Mouse (Mus musculus): ENCODE measurements at regions not wholly inside any gene's neighbourhood (a gene's known extent, or its start where the extent isn't known, plus 50 kb on each side); places are given as distances from the start of the nearest gene placed in this dataset.

DNA sequence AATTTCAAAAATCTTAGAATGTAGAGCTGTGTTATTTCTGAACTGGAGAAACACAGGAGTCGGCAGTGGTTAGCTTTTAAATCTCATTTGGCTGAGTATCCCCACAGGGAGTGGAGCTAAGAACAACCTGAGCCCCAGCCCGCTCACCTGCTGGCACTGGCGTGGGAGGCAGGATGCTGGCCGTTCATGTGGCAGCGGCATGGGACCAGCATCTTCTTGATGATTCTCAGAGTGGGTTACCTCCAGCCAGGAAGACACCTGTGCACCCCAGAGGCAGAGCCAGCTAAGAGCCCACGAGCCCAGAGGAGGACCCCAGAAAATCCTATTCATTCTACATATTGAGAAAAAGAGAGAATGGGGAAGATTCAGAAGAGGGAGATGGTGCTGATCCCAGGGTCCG is 181.7 kb downstream of the Vrk1 start:
- DNase-seq: peak; percentile 79

DNA sequence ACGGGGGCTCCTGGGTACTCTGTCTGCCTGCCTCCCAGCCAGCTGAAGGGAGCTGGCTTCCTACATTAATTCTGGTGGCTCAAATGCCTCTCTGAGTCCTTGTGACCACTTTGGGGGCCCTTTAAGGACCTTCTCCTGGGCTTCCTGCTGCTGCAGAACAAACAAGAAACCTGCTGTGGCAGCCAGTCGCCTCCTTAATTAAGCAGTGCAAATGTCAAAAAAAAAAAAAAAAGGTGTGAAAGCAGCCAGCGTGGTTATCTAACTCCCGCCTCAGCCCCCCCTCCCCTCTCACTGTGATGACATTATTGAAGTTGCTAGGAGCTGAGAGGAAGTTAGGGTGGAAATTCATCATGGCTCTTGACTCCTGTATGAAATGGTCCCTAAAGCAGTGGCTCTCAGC is 189.3 kb downstream of the Vrk1 start:
- no peak for DNase-seq

DNA sequence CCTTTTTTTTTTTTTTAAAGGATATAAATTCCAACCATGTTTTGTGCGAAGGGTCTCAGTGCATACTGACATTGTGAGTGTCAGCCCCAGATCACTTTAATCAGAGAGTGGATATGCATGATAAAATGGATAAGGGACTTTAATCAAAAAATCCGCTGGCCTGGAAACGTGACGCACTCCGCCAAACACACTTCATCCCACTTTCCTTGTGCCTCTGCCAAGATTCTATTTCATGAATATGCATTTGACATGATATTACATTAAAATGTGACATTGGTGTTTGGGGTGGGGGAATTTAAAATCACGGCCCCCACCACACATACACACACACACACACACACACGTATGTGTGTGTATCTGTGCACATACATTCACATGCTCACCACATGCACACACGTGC is 193.5 kb downstream of the Vrk1 start:
- DNase-seq: no peak

DNA sequence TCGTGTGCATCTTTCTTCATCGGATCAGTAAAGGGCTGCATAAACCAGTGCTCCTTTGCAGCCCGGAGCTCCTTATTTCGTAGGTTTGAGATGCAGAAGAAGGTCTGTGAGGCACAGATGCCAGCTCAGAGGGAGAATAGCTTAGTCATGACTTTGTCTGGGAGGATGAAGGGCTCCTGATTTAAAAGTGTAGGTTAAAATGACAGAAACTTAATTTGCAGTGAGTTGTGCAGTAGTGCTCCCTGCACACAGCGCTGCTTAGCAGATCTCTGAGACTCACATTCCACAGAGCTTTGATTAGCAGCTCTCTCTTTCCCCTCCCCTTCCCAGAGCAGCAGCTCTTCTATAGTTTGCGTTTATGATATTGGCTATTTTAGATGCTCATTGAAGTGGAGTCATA is 200.9 kb downstream of the Vrk1 start:
- DNase-seq: no peak

DNA sequence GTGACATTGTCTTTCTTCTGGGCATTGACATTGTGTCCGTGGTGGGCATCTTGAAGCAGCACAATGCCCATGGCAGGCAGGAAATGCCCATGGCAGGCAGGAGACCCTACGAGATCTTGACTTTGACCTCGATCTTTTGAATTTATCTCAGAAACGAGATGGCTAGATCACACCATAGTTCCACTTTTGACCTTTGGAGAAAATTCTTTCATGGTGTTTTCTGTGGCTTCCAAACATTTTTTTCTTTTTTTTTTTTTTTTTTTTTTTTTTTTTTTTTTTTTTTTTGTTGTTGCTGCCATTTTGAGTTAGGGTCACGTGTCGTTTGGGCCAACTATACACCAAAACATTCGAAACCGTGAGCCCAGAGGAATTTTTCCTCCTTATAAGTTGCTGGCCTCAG is 201.5 kb downstream of the Vrk1 start:
- no peak for DNase-seq

DNA sequence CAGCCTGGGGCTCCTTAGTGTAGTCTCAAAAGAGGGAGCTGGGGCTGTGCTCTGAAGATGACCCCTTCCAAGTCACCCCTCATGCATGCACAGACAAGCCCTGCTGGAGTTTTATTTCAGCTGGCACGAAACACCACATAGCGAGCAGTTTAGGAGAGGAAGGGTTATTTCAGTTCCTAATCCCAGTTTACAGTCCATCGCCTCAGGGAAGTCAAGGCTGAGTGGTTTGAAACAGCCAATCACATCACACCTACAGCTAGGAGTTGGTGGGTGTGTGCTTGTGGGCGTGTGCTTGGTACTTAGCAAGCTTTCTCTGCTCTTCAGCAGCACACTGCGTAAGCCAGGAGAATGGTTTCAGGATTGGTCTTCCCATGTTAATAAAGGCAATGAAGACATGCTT is 202.4 kb downstream of the Vrk1 start:
- no peak for DNase-seq

DNA sequence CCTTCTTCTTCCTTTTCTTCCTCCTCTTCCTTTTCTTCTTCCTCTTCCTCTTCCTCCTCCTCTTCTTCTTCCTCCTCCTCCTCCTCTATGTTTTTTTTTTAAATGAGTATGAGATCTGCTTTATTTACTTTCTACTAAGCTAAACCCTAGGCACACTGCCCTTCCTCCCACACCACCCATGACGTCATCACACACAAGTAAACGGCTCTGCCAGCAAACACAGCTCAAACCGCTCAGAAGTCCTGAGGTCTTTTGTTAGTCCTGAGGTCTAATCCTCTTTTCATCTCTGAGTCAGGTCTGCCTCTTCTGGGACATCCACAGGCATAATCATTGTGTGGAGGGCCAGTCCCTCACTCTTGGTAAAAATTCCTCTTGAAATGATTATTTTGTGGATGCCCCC is 210.0 kb downstream of the Vrk1 start:
- DNase-seq: no peak

DNA sequence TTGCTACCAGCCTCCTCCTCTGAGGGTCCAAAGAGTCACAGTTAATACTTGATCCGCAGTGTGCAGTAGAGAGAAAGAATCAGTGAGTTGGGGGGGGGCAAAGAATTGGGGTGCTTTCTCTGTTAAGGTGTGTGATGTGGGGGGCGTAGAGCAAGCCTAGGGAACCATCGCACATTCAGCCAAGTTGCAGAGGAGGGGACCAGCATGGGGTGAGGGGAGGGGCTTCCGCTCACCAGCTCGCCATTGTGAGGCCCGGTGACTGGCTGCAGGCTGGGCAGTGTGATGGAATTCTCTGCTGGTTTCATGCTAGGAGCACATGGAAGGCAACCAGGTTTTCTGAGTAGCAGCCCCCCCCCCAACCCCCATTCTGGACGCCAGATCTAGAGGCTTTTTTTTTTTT is 216.2 kb downstream of the Vrk1 start:
- no peak for DNase-seq

DNA sequence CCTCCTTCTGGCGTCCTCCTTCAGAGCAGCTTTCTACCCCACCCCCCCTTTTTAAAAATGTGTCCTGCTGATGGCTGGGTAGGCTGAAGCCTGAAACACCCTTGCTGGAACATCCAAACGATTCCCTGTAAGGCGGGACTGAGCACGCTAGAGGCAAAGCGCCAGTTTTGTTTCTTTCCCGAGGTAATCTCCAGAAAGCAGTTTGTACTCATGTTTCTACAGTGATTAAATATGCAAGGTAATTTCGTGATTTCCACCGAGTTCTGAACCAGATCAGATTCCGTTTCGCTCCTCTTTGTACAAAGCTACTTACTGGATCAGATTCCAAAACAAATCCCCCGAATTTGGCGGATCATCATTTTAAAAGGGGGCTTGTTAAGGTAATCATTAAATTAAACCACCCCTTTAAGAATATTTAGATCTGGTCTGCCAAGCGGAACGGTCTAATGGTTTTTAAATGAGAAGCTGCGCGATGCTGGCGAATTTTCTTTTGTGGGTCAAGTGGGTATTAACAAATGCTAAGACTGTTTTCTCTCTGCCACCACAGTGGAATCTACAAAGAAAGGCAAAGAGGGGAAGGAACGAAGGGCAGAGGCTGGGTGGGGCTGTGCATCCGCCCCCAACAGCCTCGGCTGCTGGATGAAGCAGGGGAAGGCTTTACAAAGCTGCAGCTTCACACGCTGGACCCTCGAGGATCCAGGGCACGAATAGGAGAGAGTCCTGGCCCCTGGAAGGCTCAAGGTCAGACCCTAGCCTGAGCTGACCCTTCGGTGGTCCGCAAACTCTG is 216.9 kb downstream of the Vrk1 start:
- DNase-seq: no peak

DNA sequence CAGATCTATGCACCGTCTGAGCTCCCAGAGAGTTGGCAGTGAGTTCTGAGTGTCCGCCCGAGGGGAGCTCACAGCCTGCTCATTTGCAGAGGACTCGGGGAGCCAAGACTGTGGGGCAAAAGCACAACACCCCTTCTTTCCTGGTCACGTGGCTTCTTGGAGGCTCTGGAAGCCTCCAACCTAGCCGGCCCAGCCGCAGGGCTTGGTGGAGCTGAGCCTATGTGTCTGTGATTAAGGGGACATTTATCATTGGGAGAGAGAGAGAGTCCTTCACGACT is 217.5 kb downstream of the Vrk1 start:
- DNase-seq: no peak

DNA sequence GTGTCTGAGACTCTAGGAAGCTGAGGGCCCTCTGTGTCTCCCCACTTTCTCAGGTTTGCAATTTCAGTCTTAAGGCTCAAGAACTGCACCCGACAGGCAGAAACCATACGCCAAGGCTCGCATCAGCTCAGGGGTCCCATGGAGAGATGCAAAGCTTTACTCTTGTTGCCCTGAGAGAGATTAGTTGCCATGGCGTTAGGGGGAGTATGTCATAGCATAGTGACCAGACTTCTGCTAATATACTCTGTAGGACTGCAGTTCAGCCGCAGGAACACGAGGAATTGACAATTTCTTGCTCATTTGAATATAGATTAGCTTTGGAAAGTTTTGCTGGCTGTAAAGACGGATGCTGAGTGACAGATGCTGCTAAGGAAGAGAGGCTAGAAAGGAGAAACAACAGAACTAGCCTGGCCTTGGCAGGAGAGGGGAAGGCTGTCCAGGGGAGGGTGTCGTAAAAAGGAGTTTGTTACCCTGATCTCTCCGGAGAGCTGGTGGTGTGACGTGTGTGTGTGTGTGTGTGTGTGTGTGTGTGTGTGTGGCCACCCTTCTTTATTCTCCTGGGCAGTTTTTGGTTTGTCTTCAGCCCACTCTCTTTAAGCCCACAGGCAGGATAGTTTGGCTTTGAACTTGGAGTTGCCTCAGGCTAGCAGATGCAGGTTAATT is 235.3 kb downstream of the Vrk1 start:
- DNase-seq: no peak

DNA sequence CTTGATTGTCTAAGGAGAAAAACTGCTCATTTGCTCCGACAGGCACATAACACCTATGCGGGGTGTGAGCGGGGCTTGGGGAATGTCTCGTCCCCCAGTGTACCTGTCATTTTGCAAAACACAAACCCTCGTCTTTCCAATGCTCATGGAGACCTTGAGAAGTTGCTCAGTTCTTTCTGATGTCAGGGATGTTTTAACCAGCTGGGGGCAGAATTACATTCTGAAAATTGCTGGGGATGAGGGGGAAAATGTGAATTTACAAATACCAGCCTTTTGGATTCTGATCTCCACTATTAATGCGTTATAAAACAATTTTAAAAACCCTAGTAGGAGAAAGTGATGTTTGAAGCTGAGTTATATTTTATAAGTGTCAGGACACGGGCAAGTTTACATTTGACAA is 263.6 kb downstream of the Vrk1 start:
- no peak for DNase-seq

DNA sequence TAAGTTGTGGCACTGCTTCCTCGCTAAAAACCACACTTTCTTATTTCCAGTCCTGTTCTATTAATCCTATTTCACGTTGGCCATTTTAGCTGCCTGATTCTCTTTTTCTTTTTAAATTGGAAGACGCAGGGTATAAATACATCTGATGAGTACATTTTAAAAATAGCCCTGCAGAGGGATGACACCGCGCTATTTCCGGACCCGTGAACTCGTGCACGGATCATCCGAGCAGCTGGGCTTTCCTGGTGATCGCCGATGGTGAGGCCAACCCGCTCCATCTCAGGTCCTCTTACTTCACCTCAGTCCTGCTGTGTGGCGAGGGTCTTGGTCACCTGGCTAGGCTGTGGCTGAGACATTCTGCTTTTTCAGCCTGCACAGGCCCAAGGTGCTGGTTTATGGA is 267.9 kb downstream of the Vrk1 start:
- no peak for DNase-seq

DNA sequence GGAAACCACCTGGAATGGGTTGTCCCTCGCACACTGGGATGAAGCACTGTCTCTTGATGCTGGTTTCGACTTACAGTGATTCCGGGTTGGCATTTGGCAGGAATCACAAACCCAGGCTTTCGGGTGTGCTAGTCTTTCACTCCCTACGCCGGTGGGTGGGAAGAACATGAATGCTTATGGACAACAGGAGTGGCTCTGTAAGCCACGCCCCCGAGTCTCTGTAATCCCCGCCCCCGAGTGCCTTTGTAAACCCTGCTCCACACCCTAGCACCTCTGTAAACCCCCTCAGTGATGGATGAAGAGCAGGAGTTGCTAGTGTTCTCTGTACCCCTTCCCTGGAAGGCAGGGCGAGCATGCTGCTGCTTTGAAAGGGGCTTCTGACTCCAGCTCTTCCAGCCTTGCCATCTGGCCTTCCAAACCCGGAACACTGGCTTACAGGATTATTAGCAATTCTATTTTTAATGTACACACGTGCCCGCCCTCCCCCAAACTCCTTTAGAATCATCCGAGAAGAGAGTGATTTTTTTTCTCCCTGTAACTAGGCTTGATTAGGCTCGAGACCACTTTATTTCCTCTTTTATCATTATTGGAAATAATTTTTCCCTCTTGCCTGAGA is 272.6 kb downstream of the Vrk1 start:
- DNase-seq: no peak

DNA sequence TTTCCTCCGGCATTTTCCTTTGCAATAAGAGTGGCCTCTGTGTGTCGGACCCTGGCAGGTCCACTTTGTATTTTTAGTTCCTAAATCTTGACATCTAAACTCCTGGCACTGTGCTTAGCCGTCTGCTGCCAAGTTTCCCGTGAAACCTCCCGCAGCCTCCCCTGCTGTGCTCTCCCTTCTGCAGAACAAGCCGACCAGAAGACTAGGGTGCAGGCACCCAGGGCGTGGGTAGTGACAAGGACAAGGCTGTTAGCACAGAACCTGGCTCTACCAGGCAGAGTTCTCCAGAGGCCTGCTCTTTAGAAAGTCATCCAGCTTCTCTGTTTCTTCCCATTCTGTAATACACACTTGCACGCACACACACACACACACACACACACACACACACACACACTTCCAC is 274.8 kb downstream of the Vrk1 start:
- no peak for DNase-seq

DNA sequence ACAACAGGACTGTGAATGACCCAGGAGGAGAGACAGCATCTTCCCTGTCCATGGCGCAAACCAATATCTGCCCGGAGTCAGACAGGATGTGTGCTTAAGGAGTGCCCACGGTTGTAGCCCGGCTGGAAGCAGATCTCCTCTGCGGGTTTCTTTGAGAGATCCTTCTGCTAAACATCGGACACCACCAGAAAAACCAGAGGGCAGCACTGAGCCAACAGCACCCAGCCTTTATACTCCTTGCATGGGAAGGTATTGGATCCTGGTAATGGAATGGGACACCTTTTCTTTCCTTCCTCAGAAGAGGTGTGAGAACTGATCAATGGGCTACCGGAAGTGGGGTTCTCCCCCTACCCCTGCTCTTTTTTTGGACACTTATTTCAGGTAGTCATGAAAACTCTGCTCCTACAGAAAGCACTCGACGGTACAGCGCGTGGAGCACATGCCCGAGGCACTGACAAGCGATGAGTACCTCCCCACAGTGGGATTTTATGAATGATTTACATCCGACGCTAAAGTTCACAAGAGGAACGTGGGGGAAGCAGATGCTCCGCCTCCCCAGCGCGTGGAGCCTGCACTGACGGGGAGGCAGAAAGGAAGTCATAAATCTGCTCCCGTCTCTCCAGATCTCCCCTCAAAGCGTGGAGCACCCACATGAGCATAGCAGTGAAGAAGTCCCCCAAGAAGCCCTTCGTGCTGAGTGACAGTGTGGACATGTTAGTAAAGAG is 278.9 kb downstream of the Vrk1 start:
- no peak for DNase-seq

DNA sequence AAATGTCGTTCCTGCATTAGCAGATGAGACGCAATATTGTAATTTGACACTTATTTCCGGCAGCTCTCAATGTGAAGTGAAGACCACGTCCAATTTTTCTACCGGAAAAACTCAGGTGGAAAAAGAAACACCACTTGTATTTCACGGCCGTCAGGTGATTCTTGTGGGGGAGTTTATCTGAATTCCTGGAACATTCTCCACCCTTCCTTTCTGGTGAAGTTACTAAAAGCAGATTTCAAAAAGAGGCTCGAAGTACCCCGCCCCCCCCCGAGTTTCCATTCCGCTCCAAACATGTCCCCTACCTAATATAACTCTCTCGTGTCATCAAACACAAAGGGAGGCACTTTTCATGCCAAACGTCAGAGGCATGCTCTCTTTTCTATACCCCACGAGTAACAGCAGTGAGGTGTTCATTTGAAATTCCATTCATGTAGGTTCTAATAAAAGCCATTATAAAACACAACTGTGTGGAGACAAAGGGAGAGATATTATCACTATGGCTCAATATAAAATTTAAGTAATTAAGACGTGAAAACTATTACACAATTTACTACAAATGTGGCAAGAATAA is 281.5 kb downstream of the Vrk1 start:
- DNase-seq: no peak

DNA sequence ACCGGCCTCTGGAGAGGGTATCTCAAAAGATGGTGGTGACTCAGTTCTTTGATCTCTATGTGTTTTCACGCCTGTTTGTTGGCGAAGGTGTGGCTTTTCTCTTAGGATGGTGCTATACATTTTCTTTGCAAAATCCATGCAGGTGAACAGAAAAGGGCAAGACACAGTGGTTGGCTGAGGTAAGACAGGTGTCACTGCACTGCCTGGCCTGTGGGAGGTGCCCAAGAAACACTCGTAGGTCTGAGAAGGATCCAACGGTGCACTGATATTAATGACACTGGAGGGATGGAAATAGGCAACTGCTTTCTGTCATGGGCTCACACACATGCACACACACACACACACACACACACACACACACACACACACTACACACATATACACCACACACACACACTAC is 283.1 kb downstream of the Vrk1 start:
- no peak for DNase-seq

DNA sequence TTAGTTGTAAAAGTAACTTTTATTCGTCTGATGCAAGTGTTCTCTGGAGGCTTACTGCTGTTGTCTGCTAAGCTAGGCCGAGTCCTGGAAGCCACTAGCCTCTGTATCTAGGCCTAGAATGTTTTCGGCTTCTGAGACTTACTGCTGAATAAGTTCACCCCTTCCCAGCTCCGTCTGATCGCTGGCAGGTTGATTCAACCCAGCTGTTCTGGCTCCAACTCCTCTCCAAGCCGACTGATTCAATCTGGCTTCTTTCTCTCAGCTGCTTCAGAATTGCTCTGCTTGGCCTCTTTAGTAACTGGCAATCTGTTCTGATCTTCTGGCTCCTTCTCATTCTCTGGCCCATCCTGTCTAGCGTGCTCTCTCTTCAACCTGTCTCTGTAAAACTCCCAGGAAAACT is 285.6 kb downstream of the Vrk1 start:
- no peak for DNase-seq

DNA sequence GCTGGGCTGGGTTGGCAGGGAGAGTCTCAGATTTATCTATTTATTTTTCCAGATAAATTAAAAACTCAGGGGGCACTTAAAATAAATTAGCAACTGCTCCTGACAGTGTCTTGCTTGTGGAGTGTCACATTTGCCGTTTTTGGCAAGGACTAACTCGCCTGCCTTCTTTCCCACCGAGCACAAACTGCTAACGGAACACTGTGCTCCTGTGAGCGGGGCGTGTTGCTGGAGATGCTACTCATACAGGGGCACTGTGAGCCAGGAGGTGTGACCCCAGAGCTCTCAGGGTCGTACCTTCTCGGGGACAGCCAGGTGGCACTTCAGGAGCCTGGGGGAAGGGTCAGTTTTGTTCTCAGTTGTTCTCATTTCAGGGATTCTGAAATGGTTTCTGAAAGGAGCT is 292.6 kb downstream of the Vrk1 start:
- no peak for DNase-seq

DNA sequence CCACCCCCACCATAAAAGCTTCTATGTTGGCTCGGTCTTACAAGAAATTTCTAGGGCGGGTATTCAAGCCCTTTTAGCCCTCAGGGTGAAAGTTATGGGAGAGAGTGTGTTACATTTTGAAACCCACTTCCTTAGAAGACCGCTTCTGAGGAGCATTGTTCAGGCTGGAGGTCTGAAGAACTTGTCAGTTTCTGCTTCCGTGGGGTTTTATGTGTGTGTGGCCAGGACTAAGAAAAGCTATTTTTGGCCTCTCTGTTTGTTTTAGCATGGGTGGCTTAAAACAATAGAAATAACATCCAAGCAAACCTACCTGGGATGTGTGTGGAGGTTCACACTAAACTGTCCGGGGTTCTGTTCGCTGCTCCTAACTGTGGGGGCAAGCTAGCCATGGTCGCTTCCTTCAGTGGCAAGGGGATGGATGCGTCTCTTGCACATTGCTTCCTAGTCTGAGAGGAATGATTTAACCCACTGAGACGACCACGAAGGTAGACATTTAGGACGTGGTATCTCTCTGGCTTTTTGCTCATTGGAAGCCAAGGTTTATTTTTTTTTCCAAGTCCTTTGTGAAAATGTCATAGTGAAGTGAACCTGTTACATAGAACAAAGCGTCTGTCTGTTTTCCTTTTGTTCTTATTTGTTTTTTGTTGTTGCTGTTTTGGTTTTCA is 298.4 kb downstream of the Vrk1 start:
- no peak for DNase-seq

DNA sequence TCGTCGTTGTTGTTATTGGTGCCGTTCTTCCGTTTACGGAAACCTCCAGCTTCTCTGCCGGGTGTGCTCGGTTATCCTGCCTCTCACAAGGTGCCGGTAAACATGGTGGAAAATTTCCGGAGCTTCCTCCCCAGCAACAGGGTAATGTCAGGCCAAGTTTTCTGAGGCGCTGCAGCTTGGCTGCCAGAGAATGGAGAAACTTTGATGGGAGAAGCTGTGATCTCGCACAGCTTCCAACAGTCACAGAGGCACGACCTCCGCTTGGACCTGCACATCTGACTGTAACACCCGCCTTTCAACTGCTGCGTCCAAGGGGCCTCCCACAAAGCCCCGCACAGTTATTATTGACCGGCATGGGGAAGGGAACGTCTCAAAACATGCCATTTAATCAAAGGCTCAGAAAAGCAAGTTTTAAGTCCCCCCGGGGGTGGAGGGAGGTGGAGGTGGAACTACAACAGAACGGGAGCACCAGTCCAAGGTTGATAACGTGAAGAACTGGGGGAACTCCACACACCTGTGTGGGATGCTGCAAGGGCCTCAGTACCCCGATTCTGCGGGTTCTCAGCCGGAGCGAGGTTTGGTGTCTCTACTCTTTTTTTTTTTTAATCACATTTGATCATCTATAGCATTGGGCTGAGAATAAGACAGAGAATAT is 299.1 kb downstream of the Vrk1 start:
- no peak for DNase-seq

DNA sequence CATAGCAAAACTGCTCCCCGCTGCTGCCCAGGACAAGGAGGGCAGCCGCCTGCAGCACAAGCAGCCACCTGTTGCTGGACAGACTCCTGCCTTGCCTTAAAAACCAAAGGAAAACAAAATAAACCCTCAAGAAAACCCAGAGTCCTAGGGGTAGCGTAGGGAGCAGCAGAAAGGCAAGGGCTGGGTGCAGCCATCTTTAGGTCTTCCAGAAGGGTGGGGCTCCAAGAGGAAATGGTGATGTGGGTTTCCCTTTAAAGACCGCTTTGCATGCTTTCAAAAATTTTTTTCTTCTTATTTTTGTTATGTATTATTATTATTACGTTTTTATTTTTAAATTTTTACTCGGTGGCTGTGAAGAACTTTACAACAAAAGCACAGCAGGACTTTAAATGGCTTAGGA is 300.1 kb downstream of the Vrk1 start:
- no peak for DNase-seq
